Mouse (Mus musculus) gastrocnemius, adult 2 months (tissue): Measurements from ENCODE around the gene Sde2. TPM values are rescaled to one million over a fixed set of nuclear protein-coding genes. Genes with fewer than 3 reads are reported as not detected.

Experiments used
- DNase-seq: peaks from one replicate; pipeline ENCODE4 v3.0.0; 2022
- H3K27ac ChIP-seq: fragments of 200-600 bp; 2 replicates; pipeline ENCODE4 v1.8.1; 2022; ENCODE audit warnings: mild to moderate bottlenecking
- H3K4me3 ChIP-seq: fragments of 200-600 bp; 2 replicates; pipeline ENCODE4 v1.8.1; 2022; ENCODE audit warnings: mild to moderate bottlenecking, moderate library complexity
- CTCF ChIP-seq: fragments of 200-600 bp; IDR thresholded peaks from 2 replicates; pipeline ENCODE4 v1.8.1; 2022; ENCODE audit warnings: antibody characterized with exemption, mild to moderate bottlenecking, moderate library complexity
- intact Hi-C: fragments of 180-260 bp; cut with DNase I; formaldehyde crosslinking; loops from one replicate; pipeline ENCODE4 v1.15.1; 2025
- total RNA-seq, 2 experiments: library from RNA; stranded (reverse); gene quantifications; 2 replicates each; pipeline ENCODE4 v1.2.3; 2021

Gene Sde2
- total RNA-seq, 2 experiments from 2014 or later = 7.4 to 7.8 TPM

DNA sequence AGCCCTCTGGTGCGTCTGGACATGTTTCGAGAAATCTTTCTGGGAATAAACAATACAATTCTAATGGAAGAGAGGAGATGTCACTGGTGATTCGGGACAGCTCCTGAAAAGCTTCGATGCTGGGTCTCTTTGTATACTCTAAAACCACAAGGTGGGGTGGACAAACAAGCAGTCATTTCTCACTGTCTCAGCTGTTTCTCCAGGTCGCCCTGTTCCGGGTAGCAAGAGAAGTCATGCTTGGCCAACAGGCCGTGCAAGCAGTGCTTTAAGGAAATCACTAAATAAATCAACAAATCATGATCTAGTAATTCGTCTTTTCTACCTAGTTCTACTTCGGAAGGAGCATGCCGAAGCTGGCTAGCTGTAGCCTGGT, 52.7 kb downstream of the Sde2 start:
- TF ChIP-seq CTCF = no peak
- H3K27ac ChIP-seq = peak overlapping the region; percentile 86
- intact Hi-C loops = loop anchor here (5.0 to 10.0 kb wide), 2 partner anchors 39 to 131 kb away; partner anchors contain the start of gene Tmem63a

DNA sequence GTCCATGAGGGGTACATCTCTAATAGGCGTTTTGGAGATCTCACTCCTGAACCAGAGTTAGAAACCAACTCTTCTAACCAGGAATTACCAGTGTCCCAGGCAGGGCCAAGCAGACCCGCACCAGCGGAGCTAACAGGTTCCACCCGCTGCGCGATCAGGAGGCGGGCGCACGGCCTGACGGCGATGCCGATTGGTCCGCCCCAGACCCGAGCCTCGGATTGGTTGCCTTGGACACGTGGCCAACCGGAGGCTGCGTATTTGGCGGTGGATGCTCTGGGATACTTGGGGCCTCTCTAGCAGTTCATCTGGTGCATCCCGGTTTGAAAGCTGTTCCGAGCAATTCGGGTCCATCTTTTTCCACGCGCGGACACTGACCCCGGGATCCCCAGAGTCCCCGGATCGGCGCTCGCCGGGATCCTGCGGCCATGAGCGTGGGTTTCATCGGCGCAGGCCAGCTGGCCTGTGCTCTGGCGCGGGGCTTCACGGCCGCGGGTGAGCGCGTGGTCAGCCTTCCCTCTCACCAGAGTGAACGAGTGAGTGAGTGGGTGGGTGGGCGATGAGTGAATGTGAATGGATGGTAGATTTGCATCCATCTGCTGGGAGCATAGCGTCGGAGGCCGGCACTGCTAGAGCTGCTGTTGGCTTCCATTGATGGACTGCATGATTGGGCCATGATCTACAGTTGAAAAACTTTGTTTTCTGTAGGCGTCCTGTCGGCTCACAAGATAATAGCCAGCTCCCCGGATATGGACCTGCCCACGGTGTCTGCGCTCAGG, 53.3 kb downstream of the Sde2 start, which contains the start of gene Pycr2:
Gene Pycr2 (plus strand): TSS at position 255 of the 776 bp plus-strand sequence.
- H3K4me3 ChIP-seq = peak within 1 kb of the TSS; percentile 97
- H3K27ac ChIP-seq = peak within 1 kb of the TSS; percentile 86
- intact Hi-C loops = loop anchor here (5.0 to 10.0 kb wide), 2 partner anchors 38 to 131 kb away; partner anchors contain the start of gene Tmem63a
- TF ChIP-seq CTCF = no peak
- peak; percentile 97 for DNase-seq

More for the DNA sequence above, 52.7 kb downstream of the Sde2 start:
- DNase-seq = no peak
- peak overlapping the region; percentile 97 for H3K4me3 ChIP-seq

GRCm38 (mm10) chr1:180904815-180905080, 53.8 kb downstream of the Sde2 start:
- intact Hi-C loops = loop anchor here (5.0 to 10.0 kb wide), 2 partner anchors 38 to 130 kb away; partner anchors contain the start of gene Tmem63a
- TF ChIP-seq CTCF = no peak

GRCm38 (mm10) chr1:180905307-180905706, 54.4 kb downstream of the Sde2 start:
- peak overlapping the region; percentile 97 for H3K4me3 ChIP-seq
- intact Hi-C loops = loop anchor here (10.0 kb wide), 1 partner anchor 129 kb away; no protein-coding TSS in a partner anchor
- H3K27ac ChIP-seq = no peak overlapping the region
- no peak for TF ChIP-seq CTCF
- no peak for DNase-seq

More at GRCm38 (mm10) chr1:180904815-180905080, 53.8 kb downstream of the Sde2 start:
- no peak for DNase-seq
- H3K4me3 ChIP-seq = peak overlapping the region; percentile 97
- peak overlapping the region; percentile 86 for H3K27ac ChIP-seq

GRCm38 (mm10) chr1:180905876-180906275, 54.9 kb downstream of the Sde2 start:
- H3K27ac ChIP-seq = no peak overlapping the region
- no peak overlapping the region for H3K4me3 ChIP-seq
- no peak for DNase-seq
- intact Hi-C loops = loop anchor here (10.0 kb wide), 1 partner anchor 129 kb away; no protein-coding TSS in a partner anchor
- TF ChIP-seq CTCF = no peak

DNA sequence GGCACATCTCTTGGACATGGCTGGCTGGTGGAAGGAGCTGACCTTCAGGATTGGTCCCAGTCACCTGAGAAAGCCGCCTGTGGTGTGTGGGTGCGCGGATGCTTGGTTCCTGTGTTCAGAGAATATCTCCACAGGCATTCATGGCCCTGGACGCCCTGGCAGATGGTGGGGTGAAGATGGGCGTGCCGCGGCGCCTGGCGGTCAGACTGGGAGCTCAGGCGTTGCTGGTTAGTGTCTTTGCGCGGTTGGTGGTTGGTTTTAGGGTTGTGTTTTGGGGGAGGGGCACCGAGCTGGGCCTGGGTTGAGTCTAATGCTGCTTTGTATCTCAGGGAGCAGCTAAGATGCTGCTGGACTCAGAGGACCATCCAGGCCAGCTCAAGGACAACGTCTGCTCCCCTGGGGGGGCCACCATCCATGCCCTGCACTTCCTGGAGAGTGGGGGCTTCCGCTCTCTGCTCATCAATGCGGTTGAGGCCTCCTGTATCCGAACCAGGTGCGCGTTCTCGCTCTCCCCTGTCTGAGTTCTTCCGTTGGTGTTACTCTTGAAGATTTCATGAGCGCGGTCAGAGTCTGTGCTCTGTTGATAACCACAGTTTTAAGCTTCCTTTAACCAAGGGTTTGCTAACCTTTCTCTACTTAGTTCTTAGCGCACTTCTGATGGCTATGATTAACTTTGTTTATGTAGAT, 55.7 kb downstream of the Sde2 start:
- intact Hi-C loops = loop anchor here (10.0 kb wide), 1 partner anchor 128 kb away; no protein-coding TSS in a partner anchor
- no peak overlapping the region for H3K27ac ChIP-seq
- DNase-seq = no peak
- no peak overlapping the region for H3K4me3 ChIP-seq
- TF ChIP-seq CTCF = no peak

DNA sequence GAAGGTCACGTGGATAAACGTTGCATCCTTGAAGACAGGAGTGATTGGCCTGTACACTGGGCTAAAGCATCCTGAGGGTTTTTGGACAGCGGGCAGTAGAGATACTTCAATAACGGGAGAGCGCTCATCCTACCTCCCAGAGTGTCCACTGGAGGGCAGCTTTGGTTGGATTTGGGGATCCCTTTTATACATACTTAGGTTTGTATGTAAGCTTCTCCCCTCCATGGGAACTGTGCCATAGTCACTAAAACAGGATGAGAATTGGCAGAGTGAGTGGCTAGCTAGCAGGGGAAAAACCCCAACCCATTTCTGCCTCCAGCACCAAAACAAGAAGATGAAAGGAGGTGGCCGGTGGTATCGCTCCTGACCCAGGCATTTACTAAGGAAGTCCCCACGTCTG, 60.2 kb downstream of the Sde2 start:
- intact Hi-C loops = no loop called here
- TF ChIP-seq CTCF = peak; percentile 44
- no peak for DNase-seq
- Histone ChIP-seq H3K4me3 (no peak overlapping the region), H3K27ac (no peak overlapping the region)

DNA sequence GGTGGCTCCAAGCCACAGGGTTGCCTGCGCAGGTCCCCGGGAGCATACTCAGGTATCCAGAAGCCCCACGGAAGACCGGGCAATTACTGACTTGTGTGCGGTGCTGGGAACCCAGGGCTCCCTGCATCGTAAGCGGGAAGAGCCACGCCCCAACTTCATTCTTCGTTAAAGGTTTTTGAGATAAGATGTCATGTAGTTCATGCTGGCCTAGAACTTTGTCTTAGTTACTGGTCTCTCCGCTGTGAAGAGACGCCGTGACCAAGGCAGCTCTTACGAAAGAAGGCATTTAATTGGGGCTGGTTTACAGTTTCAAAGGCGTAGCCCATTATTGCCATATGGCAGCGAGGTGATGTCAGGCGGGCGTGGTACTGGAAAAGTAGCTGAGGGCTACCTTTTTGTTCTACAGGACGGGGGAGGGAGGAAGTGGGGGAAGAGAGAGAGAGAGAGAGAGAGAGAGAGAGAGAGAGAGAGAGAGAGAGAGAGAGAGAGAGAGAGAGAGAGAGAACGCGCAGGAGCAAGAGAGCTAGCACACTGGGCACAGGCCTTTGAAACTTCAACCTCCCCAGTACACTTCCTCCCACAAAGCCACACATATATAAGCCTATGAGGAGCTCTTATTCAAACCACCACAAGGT, 60.8 kb downstream of the Sde2 start:
- no peak for DNase-seq
- intact Hi-C loops = no loop called here
- Histone ChIP-seq H3K4me3 (no peak overlapping the region), H3K27ac (no peak overlapping the region)
- TF ChIP-seq CTCF = no peak

DNA sequence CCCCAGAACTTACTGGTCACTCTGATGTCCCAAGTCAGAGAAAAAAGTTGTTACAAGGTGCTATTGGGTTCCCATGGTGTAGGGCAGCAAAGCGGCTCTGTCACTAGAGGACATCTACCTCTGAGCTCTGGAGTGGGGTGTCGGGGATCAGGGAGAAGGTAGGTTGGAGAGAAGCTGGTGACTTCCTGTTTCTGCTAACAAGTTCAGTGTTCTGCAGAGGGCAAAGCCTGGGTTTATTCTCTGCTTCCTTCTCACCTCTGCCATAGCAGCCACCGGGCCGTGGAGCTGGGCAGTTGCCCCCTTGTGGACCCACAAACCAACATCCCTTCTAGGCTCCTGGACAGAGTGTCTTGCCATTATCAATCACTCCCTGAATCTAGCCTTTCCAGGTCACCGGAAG, 61.9 kb downstream of the Sde2 start:
- no peak for DNase-seq
- Histone ChIP-seq H3K4me3 (no peak overlapping the region), H3K27ac (no peak overlapping the region)
- no peak for TF ChIP-seq CTCF
- intact Hi-C loops = no loop called here

DNA sequence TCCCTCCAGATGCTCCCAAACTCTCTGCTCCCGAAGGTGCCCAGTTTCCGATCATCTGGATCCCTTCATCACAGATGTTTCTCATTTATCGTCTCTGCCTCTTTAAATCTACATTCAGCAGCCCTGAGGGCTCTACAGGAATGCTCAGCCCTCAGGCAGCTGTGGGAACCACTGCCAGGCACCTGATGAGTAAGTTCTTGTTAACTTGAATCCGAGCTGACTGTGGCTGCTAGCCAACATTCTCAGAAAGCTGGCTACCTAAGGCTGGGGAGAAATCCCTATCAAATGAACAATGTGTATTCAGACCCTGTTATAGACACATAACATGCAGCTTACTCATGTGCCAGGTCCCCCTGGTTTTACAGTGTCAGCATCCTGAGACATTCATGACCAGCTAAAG, 62.9 kb downstream of the Sde2 start:
- intact Hi-C loops = no loop called here
- no peak for TF ChIP-seq CTCF
- no peak for DNase-seq
- Histone ChIP-seq H3K4me3 (no peak overlapping the region), H3K27ac (no peak overlapping the region)

- Histone ChIP-seq H3K27ac (no peak overlapping the region), H3K4me3 (no peak overlapping the region)
- DNase-seq = no peak
- intact Hi-C loops = no loop called here
- no peak for TF ChIP-seq CTCF
Observed at GRCm38 (mm10) chr1:180916425-180916824, 65.5 kb downstream of the Sde2 start.

DNA sequence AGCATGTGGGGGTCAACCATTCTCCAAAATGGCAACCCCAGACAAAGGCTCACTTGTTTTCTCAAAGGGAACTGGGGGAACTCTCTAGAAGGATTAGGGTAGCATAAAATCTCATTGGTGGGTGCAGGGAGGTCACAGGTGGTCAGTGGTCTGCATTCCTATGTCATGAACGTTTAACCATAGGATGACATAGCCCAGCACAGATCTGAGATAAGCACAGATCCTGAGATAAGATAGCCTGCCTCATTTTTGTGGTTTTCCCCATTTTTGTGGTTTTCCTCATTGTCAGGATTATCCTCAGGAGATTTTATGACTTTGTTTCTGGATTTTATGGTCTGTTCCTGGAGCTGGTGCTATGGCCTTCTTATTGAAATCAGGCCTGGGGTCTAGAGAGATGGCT, 66.1 kb downstream of the Sde2 start:
- intact Hi-C loops = no loop called here
- no peak for TF ChIP-seq CTCF
- no peak overlapping the region for H3K4me3 ChIP-seq
- H3K27ac ChIP-seq = no peak overlapping the region
- no peak for DNase-seq

Other genes starting within 250 kb of the Sde2 start
- 1 to 10 TPM; 2.5 to 3.1 TPM for gene Lin9, start 210.0 kb upstream of the Sde2 start, total RNA-seq
- gene Mixl1, start 154.1 kb upstream of the Sde2 start, total RNA-seq = not detected
- gene Acbd3, start 125.1 kb upstream of the Sde2 start, total RNA-seq = 10 to 100 TPM; 13.8 to 16.0 TPM
- 100 to 1,000 TPM; 314 to 379 TPM for gene H3f3a, start 37.2 kb upstream of the Sde2 start, total RNA-seq
- gene Lefty2, start 42.0 kb downstream of the Sde2 start, total RNA-seq = not detected
- gene Pycr2, start 53.2 kb downstream of the Sde2 start, total RNA-seq = 10 to 100 TPM; 10.3 to 11.7 TPM
- under 1 TPM; 0.22 to 0.33 TPM for gene Lefty1, start 83.9 kb downstream of the Sde2 start, total RNA-seq
- 10 to 100 TPM; 13.9 to 14.5 TPM for gene Tmem63a, start 91.2 kb downstream of the Sde2 start, total RNA-seq
- gene Ephx1, start 169.8 kb downstream of the Sde2 start, total RNA-seq = 10 to 100 TPM; 14.8 to 17.4 TPM
- not detected for gene 9130409I23Rik, start 200.1 kb downstream of the Sde2 start, total RNA-seq